Mouse (Mus musculus): ENCODE results near the gene Iqub. TPM values are rescaled to one million over a fixed set of nuclear protein-coding genes. Genes with fewer than 3 reads are reported as not detected.

The Iqub gene
- 0.33 TPM in 1 of 2 replicates, not detected in the other for polyA plus RNA-seq (2011; ENCODE audit: insufficient read depth, insufficient read length, low read depth, missing spikeins)

- Histone ChIP-seq H3K36me3 (ENCODE audit: control insufficient read depth, insufficient read depth, low read length, poor library complexity, severe bottlenecking) (no peaks in the 10 kb centered on the region), H3K9me3 (replicated peaks; ENCODE audit: control insufficient read depth, insufficient read depth, low read length, poor library complexity, severe bottlenecking) (no peaks in the 10 kb centered on the region), H3K9ac (ENCODE audit: low read depth, poor library complexity, severe bottlenecking) (no peak within 1 kb of the TSS), H3K27ac (ENCODE audit: insufficient read depth, low read length) (no peak within 1 kb of the TSS), H3K27me3 (ENCODE audit: control insufficient read depth, insufficient read depth, low read length, poor library complexity, severe bottlenecking) (no peaks in the 10 kb centered on the region; the same call in 1 of the 2 replicates), H3K4me3 (ENCODE audit: low read depth, low read length) (no peak within 1 kb of the TSS), H3K4me1 (ENCODE audit: control insufficient read depth, insufficient read depth, low read length) (no peaks in the 10 kb centered on the region)
- TF ChIP-seq EP300 (IDR thresholded peaks at IDR 0.05; ENCODE audit: insufficient read depth, low read depth, low read length) (no peak), POLR2A (IDR thresholded peaks at IDR 0.05; ENCODE audit: insufficient read depth, low read length) (no peak), CTCF (IDR thresholded peaks at IDR 0.05; ENCODE audit: low read depth, low read length) (no peak)
Observed at GRCm38 (mm10) chr6:24514552-24515284, at the start of gene Iqub. TSS of gene Iqub (minus strand) at chr6:24515067.

GRCm38 (mm10) chr6:24564081-24564480 lies 49.2 kb upstream of the Iqub start:
- TF ChIP-seq EP300 (IDR thresholded peaks at IDR 0.05; ENCODE audit: insufficient read depth, low read depth, low read length) = no peak
- no peak for TF ChIP-seq CTCF (IDR thresholded peaks at IDR 0.05; ENCODE audit: low read depth, low read length)
- no peak for TF ChIP-seq POLR2A (IDR thresholded peaks at IDR 0.05; ENCODE audit: insufficient read depth, low read length)
- Histone ChIP-seq H3K9me3 (replicated peaks; ENCODE audit: control insufficient read depth, insufficient read depth, low read length, poor library complexity, severe bottlenecking) (no peaks in the 10 kb centered on the region), H3K27me3 (ENCODE audit: control insufficient read depth, insufficient read depth, low read length, poor library complexity, severe bottlenecking) (no peaks in the 10 kb centered on the region), H3K36me3 (ENCODE audit: control insufficient read depth, insufficient read depth, low read length, poor library complexity, severe bottlenecking) (no peaks in the 10 kb centered on the region), H3K4me3 (ENCODE audit: low read depth, low read length) (no peak overlapping the region), H3K4me1 (ENCODE audit: control insufficient read depth, insufficient read depth, low read length) (no peaks in the 10 kb centered on the region), H3K9ac (ENCODE audit: low read depth, poor library complexity, severe bottlenecking) (no peak overlapping the region), H3K27ac (ENCODE audit: insufficient read depth, low read length) (no peak overlapping the region)

GRCm38 (mm10) chr6:24555488-24555887 lies 40.6 kb upstream of the Iqub start:
- H3K9ac ChIP-seq (ENCODE audit: low read depth, poor library complexity, severe bottlenecking) = no peak overlapping the region
- no peak overlapping the region for H3K27ac ChIP-seq (ENCODE audit: insufficient read depth, low read length)
- no peaks in the 10 kb centered on the region for H3K9me3 ChIP-seq (replicated peaks; ENCODE audit: control insufficient read depth, insufficient read depth, low read length, poor library complexity, severe bottlenecking)
- no peaks in the 10 kb centered on the region for H3K4me1 ChIP-seq (ENCODE audit: control insufficient read depth, insufficient read depth, low read length)
- no peaks in the 10 kb centered on the region for H3K36me3 ChIP-seq (ENCODE audit: control insufficient read depth, insufficient read depth, low read length, poor library complexity, severe bottlenecking)
- H3K27me3 ChIP-seq (ENCODE audit: control insufficient read depth, insufficient read depth, low read length, poor library complexity, severe bottlenecking) = no peaks in the 10 kb centered on the region
- H3K4me3 ChIP-seq (ENCODE audit: low read depth, low read length) = no peak overlapping the region
- TF ChIP-seq CTCF (IDR thresholded peaks at IDR 0.05; ENCODE audit: low read depth, low read length) = no peak
- TF ChIP-seq POLR2A (IDR thresholded peaks at IDR 0.05; ENCODE audit: insufficient read depth, low read length) = no peak
- TF ChIP-seq EP300 (IDR thresholded peaks at IDR 0.05; ENCODE audit: insufficient read depth, low read depth, low read length) = no peak

- Histone ChIP-seq H3K27me3 (ENCODE audit: control insufficient read depth, insufficient read depth, low read length, poor library complexity, severe bottlenecking) (no peaks in the 10 kb centered on the region), H3K36me3 (ENCODE audit: control insufficient read depth, insufficient read depth, low read length, poor library complexity, severe bottlenecking) (no peaks in the 10 kb centered on the region), H3K9ac (ENCODE audit: low read depth, poor library complexity, severe bottlenecking) (no peak overlapping the region), H3K9me3 (replicated peaks; ENCODE audit: control insufficient read depth, insufficient read depth, low read length, poor library complexity, severe bottlenecking) (no peaks in the 10 kb centered on the region), H3K4me3 (ENCODE audit: low read depth, low read length) (no peak overlapping the region), H3K4me1 (ENCODE audit: control insufficient read depth, insufficient read depth, low read length) (no peaks in the 10 kb centered on the region), H3K27ac (ENCODE audit: insufficient read depth, low read length) (no peak overlapping the region)
- no peak for TF ChIP-seq POLR2A (IDR thresholded peaks at IDR 0.05; ENCODE audit: insufficient read depth, low read length)
- TF ChIP-seq EP300 (IDR thresholded peaks at IDR 0.05; ENCODE audit: insufficient read depth, low read depth, low read length) = no peak
- TF ChIP-seq CTCF (IDR thresholded peaks at IDR 0.05; ENCODE audit: low read depth, low read length) = no peak
Observed at GRCm38 (mm10) chr6:24554427-24555086, 39.7 kb upstream of the Iqub start.

GRCm38 (mm10) chr6:24552046-24552445 lies 37.2 kb upstream of the Iqub start:
- Histone ChIP-seq H3K36me3 (ENCODE audit: control insufficient read depth, insufficient read depth, low read length, poor library complexity, severe bottlenecking) (no peaks in the 10 kb centered on the region), H3K27me3 (ENCODE audit: control insufficient read depth, insufficient read depth, low read length, poor library complexity, severe bottlenecking) (no peaks in the 10 kb centered on the region)
- TF ChIP-seq CTCF (IDR thresholded peaks at IDR 0.05; ENCODE audit: low read depth, low read length) = no peak
- no peak for TF ChIP-seq EP300 (IDR thresholded peaks at IDR 0.05; ENCODE audit: insufficient read depth, low read depth, low read length)
- TF ChIP-seq POLR2A (IDR thresholded peaks at IDR 0.05; ENCODE audit: insufficient read depth, low read length) = no peak

GRCm38 (mm10) chr6:24549801-24550200 lies 34.9 kb upstream of the Iqub start:
- TF ChIP-seq POLR2A (IDR thresholded peaks at IDR 0.05; ENCODE audit: insufficient read depth, low read length) (no peak), CTCF (IDR thresholded peaks at IDR 0.05; ENCODE audit: low read depth, low read length) (no peak), EP300 (IDR thresholded peaks at IDR 0.05; ENCODE audit: insufficient read depth, low read depth, low read length) (no peak)

More at GRCm38 (mm10) chr6:24552046-24552445, 37.2 kb upstream of the Iqub start:
- Histone ChIP-seq H3K9me3 (replicated peaks; ENCODE audit: control insufficient read depth, insufficient read depth, low read length, poor library complexity, severe bottlenecking) (no peaks in the 10 kb centered on the region), H3K27ac (ENCODE audit: insufficient read depth, low read length) (no peak overlapping the region), H3K4me1 (ENCODE audit: control insufficient read depth, insufficient read depth, low read length) (no peaks in the 10 kb centered on the region), H3K4me3 (ENCODE audit: low read depth, low read length) (no peak overlapping the region), H3K9ac (ENCODE audit: low read depth, poor library complexity, severe bottlenecking) (no peak overlapping the region)

More at GRCm38 (mm10) chr6:24549801-24550200, 34.9 kb upstream of the Iqub start:
- Histone ChIP-seq H3K9ac (ENCODE audit: low read depth, poor library complexity, severe bottlenecking) (no peak overlapping the region), H3K4me3 (ENCODE audit: low read depth, low read length) (no peak overlapping the region), H3K27ac (ENCODE audit: insufficient read depth, low read length) (no peak overlapping the region), H3K27me3 (ENCODE audit: control insufficient read depth, insufficient read depth, low read length, poor library complexity, severe bottlenecking) (no peaks in the 10 kb centered on the region), H3K4me1 (ENCODE audit: control insufficient read depth, insufficient read depth, low read length) (no peaks in the 10 kb centered on the region), H3K9me3 (replicated peaks; ENCODE audit: control insufficient read depth, insufficient read depth, low read length, poor library complexity, severe bottlenecking) (no peaks in the 10 kb centered on the region), H3K36me3 (ENCODE audit: control insufficient read depth, insufficient read depth, low read length, poor library complexity, severe bottlenecking) (no peaks in the 10 kb centered on the region)
